Mouse (Mus musculus): ENCODE results near the gene Rasd1.

Rasd1 gene

GRCm38 (mm10) chr11:59964818-59965217 is at the start of gene Rasd1:
TSS of gene Rasd1 (minus strand) at chr11:59964944.
- peak; percentile 20 for DNase-seq (ENCODE audit: low read depth)

GRCm38 (mm10) chr11:60011516-60011915 is 46.8 kb upstream of the Rasd1 start:
- DNase-seq (ENCODE audit: low read depth), result no peak

DNA sequence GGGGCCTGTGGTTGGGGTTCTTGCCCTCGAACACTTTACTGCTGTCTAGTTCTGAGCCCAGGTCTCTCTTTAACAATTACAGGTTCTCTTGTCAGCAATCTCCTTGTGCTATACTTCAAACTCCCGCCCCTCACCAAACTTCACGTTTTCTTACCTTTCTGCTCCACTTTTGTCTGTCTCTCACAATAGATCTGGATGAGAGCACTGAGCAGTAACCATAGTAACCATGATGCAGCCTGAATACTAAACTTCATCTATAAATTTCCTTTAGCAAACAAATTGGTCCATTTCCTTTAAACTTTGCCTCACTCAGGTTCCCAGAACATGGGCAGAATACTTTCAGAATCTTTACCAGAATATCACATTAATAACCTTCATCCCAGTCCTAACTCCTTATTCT is 44.7 kb upstream of the Rasd1 start:
- DNase-seq (ENCODE audit: low read depth), result no peak

GRCm38 (mm10) chr11:60005866-60006265 is 41.1 kb upstream of the Rasd1 start:
- no peak for DNase-seq (ENCODE audit: low read depth)

GRCm38 (mm10) chr11:60004716-60005115 is 40.0 kb upstream of the Rasd1 start:
- no peak for DNase-seq (ENCODE audit: low read depth)

- DNase-seq (ENCODE audit: low read depth), result no peak
Measured at GRCm38 (mm10) chr11:60003811-60004210, 39.1 kb upstream of the Rasd1 start.

GRCm38 (mm10) chr11:60001231-60001980 is 36.7 kb upstream of the Rasd1 start:
- DNase-seq (ENCODE audit: low read depth), result no peak

GRCm38 (mm10) chr11:59994318-59994717 is 29.6 kb upstream of the Rasd1 start:
- DNase-seq (ENCODE audit: low read depth), result no peak

- no peak for DNase-seq (ENCODE audit: low read depth)
Measured at GRCm38 (mm10) chr11:59991365-59991764, 26.6 kb upstream of the Rasd1 start.

DNA sequence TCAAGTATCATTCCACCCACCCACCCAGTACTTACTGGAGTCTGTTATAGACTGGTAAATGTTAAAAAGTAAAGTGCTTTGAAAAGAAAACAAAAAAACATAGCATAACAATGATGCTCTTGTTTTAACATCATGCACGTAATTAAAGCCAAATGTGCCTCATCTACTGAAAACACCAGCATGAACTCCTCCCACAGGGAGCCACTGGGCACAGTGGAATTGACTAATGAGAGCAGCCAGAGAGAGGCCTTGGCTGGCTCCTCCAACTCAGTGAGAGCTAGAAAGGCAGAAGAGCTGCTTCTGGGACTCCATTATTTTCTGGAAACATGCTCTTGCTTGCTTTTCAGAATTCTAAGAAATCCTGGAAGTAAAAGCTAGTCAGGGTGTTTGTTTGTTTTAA is 24.7 kb upstream of the Rasd1 start:
- DNase-seq (ENCODE audit: low read depth), result peak; percentile 31

- DNase-seq (ENCODE audit: low read depth), result no peak
Measured at GRCm38 (mm10) chr11:59977831-59978230, 13.1 kb upstream of the Rasd1 start.

GRCm38 (mm10) chr11:59975241-59975640 is 10.5 kb upstream of the Rasd1 start:
- no peak for DNase-seq (ENCODE audit: low read depth)

DNA sequence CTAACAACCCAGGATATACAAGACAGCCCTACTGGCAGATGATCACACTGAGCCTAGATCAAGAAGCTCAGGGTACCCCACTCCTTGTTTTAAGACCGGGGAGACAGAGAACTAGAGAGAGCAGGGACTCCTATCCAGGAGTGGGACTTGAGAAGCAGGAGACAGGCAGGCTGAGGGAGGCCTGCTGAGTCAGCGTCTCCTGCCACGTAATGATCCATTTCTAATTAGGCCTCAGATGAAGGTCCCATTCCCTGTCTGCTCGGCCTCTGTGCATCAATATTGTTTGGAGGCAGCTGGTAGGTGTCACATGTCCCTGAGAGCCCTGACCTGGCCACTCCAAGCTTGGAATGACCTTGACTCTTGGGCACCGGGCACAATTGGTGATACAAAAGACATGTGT is 8.6 kb upstream of the Rasd1 start:
- no peak for DNase-seq (ENCODE audit: low read depth)

DNA sequence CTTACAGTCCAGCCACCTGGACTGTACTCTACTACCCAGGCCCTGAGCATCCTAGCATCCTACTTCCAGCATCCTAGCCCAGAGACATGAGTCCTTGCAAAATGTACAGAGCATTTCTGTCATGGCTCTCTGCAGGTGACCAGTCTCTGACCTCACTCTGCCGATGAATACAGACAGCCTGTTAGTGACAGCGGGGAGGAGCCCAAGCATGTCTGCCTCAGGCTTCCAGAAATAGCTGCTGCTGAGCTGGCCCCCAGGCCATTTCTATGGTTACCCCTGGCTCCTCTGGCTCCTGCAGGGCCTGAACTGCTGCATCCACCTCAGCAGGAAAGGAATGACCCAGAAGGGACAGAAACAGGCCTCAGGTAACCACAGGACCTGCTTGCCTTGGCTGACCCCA is 6.9 kb upstream of the Rasd1 start:
- DNase-seq (ENCODE audit: low read depth), result no peak

DNA sequence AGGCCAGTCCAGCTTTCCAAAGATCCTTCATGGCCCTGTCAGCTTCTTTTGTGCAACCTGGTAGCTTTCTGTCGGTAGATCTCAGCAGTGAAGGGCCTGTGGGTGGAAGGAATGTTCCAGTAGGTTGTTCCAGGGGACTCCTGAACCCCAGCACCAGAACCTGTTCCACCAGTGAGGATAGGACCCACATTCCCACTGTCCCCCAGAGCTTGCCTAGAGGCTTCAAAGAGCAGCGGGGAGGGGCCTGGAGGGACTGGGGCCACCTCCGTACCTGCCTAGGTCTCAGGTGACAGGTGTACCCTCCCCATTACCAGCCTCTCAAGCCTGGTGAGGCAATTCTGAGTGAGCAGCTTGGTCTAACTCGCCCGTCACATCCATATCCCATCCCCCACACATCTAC is 6.0 kb upstream of the Rasd1 start:
- DNase-seq (ENCODE audit: low read depth), result no peak

DNA sequence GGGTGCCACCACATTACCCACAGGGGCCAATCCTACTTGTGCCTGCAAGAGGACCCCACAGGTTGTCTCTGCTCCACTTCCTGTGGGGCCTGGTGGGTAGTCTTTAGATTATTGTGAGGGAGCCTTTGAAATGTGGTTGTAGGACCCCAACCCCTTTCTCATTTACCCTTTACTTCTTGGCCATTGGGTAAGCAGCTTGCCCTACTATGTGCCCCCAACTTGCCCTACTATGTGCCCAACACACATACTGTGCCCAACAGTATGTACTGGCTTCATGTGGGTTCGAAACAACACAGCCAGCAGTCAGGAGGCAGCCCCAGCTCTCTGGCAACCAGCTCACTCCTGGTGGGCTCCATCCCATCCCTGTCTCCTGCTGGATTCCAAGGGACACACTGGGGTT is 3.0 kb upstream of the Rasd1 start:
- no peak for DNase-seq (ENCODE audit: low read depth)

- no peak for DNase-seq (ENCODE audit: low read depth)
Measured at GRCm38 (mm10) chr11:59966102-59966483, 1.3 kb upstream of the Rasd1 start.

GRCm38 (mm10) chr11:59965227-59966101 is 720 bp upstream of the Rasd1 start:
- peak; percentile 33 for DNase-seq (ENCODE audit: low read depth)

GRCm38 (mm10) chr11:59964163-59964758 is 483 bp downstream of the Rasd1 start:
- no peak for DNase-seq (ENCODE audit: low read depth)

DNA sequence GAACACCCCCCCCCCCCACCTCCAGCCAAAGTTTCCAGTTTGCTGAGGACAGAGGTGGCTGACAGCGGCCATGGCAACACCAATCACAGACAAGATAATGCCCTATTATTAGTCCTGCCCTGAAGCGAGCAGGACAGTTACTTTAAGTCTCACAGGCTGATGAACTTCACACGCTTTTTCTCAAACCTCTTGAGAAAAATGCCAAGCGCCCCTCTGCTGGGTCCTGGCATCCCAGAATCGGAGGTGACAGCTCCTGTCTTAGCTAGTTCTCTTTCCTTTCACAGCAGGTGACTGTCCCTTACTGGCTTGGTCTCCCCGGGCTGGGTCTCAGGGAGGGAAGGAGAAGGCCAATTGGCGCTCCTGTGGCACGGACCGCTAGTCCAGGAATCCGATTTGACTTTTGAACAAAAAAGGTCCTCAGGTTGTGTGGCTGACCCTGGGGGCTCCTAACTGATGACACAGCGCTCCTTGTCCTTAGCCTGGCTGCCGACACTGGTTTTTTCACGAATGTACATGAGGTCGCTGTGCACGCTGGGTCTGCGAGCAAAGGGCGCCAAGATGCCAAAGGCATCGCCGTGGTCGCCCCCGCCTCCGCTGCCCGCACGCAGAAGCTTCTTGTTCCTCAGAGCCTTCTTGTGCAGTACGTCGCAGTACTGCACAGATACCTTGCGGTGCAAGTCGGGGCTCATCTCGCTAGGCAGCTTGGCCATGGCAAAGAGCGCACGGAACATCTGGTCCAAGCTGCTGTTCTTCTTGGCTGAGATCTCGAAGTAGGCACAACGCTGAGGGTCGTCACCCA is 1.2 kb downstream of the Rasd1 start:
- DNase-seq (ENCODE audit: low read depth), result no peak

GRCm38 (mm10) chr11:59962590-59962989 is 2.2 kb downstream of the Rasd1 start:
- DNase-seq (ENCODE audit: low read depth), result no peak

DNA sequence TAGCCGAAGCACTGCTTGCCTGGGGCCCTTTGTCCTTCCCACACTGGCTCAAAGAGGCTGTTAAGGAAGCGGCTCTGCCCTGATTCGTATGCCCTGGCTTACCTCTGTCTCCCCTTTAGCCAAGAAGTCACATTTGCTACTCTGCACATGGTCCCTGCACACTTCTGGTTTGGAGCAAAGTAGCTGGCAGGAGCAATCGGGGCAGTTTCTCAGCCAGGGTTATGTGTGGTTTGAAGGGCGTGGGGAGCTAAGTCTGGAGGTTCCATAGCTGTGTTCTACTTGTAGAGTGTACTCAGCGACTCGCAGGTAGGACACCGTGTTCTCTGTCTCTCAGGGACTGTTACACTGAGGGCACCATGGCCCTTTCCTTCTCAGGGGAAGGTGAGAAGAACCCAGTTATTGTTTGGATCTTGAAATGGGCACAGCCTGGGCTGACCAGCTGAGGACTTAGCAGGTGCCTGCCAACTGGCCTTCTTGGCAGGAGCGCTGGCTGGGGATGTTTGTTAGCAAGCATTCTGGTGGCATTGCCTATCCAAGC is 3.3 kb downstream of the Rasd1 start:
- no peak for DNase-seq (ENCODE audit: low read depth)

All from fibroblast of lung, adult 2 months (primary cell).